11 mouse cellular contexts compared by ENCODE assay signal in the genomic region with DNA sequence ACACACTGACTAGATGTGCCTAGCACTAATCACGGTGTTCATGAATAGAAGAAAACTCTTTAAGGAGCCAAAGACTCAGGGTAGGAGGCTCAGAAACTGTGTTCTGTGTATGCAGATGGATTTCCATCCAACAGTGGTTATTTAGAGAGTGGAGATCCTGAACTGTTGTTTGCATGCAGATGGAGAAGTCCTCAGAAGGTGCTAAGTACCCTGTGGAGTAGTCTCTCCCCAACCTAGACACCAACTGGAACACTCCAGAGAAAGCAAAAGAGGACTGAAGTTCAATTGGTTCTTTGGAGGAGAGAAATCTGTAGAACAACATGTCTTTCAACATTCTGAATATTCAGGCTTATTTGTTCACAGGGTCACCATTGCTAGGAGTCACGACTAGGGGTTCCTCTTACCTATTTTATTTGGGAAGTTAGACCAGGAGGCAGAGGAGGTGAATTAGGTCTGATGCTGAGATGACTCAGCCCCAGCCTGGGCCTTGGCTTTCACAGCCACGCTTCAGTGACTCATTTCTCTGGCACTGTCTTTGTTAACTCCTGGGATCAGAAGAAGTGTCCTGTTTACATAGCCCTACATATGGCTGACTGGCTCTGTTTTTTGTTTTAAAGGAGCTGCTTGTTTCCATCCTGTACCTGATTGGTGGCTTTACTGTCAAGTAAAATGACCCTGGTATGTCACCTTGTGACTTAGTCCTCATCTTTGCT.
DNase-seq lines count a peak whose midpoint lies in the region; ATAC-seq and TF ChIP-seq lines count a peak whose summit lies in the region.
"Had no signal": no experiment of that assay in that cellular context is flagged by ENCODE, and none has a peak within 500 bp of the region (broad histone marks: within the 10 kb centered on the region; RNA-seq: fewer than 3 reads in every experiment).

No protein-coding gene starts in this region.

- ATAC-seq in hindbrain, embryonic 11.5 days (ENCODE audit: low FRiP score): 0 out of 2 replicates have a peak, but pooled peaks have one; percentile 55
- no peak for ATAC-seq in hindbrain, embryonic 12.5 days (ENCODE audit: low FRiP score)
- ATAC-seq: intestine, postnatal 0 days had no signal

- WGBS in hindbrain, embryonic 11.5 days: 68% methylated on average over 3 of the region's 3 CpGs
- 63% methylated on average over 3 of the region's 3 CpGs for WGBS in hindbrain, embryonic 12.5 days
- 43% methylated on average over 3 of the region's 3 CpGs for WGBS in lung, adult 2 months

- no peak overlapping the region for H3K9ac ChIP-seq in hindbrain, embryonic 11.5 days (ENCODE audit: low read depth, low read length)
- H3K9ac ChIP-seq in hindbrain, embryonic 12.5 days: no peak overlapping the region

- TF ChIP-seq POLR2A in lung, adult 2 months (IDR thresholded peaks at IDR 0.05; ENCODE audit: borderline replicate concordance, extremely low read depth, low read depth, low read length): no peak

- no peak for TF ChIP-seq CTCF in lung, adult 2 months (IDR thresholded peaks at IDR 0.05; ENCODE audit: insufficient read depth, low read length)

- H3K4me3 ChIP-seq in hindbrain, embryonic 11.5 days (ENCODE audit: low read depth, low read length): no peak overlapping the region
- no peak overlapping the region for H3K4me3 ChIP-seq in hindbrain, embryonic 12.5 days
- H3K4me3 ChIP-seq in lung, adult 2 months (replicated peaks; ENCODE audit: extremely low read depth, low read depth, low read length): no peak overlapping the region

- no peaks in the 10 kb centered on the region; the same call in 1 of the 2 replicates for H3K4me1 ChIP-seq in hindbrain, embryonic 11.5 days (replicated peaks; ENCODE audit: control insufficient read depth, insufficient read depth, low read length)
- peaks cover 11% of the 10 kb centered on the region; the same call in 1 of the 2 replicates for H3K4me1 ChIP-seq in hindbrain, embryonic 12.5 days
- H3K4me1 ChIP-seq in lung, adult 2 months (ENCODE audit: control insufficient read depth, insufficient read depth, low read length): no peaks in the 10 kb centered on the region

- no peaks in the 10 kb centered on the region for H3K9me3 ChIP-seq in hindbrain, embryonic 11.5 days (ENCODE audit: control insufficient read depth, low read length)
- H3K9me3 ChIP-seq in hindbrain, embryonic 12.5 days (replicated peaks): no peaks in the 10 kb centered on the region

- no peaks in the 10 kb centered on the region for H3K36me3 ChIP-seq in hindbrain, embryonic 11.5 days (ENCODE audit: control insufficient read depth, insufficient read depth, low read length)
- no peaks in the 10 kb centered on the region for H3K36me3 ChIP-seq in hindbrain, embryonic 12.5 days

- H3K27me3 ChIP-seq in hindbrain, embryonic 11.5 days (ENCODE audit: control insufficient read depth, insufficient read depth, low read length): no peaks in the 10 kb centered on the region
- H3K27me3 ChIP-seq in hindbrain, embryonic 12.5 days: no peaks in the 10 kb centered on the region

- no peak overlapping the region for H3K4me2 ChIP-seq in hindbrain, embryonic 11.5 days (replicated peaks; ENCODE audit: low read depth, low read length)
- H3K4me2 ChIP-seq in hindbrain, embryonic 12.5 days (replicated peaks): no peak overlapping the region

- no peak for DNase-seq in hindbrain, embryonic 11.5 days (ENCODE audit: low spot score)
- peak; percentile 98 for DNase-seq in 3T3-L1 (ENCODE audit: low read depth, low spot score)
- peak; percentile 31 for DNase-seq in adipocyte (ENCODE audit: low spot score)
- DNase-seq in cerebellum, adult 8-10 months: peak; percentile 29
- DNase-seq in heart, postnatal 4 days: no peak
- no peak for DNase-seq in thymus, postnatal 14 days
- DNase-seq in lung, adult 2 months: no peak
- DNase-seq: heart, postnatal 36 days; lung, adult 18-20 months had no signal

- H3K27ac ChIP-seq in hindbrain, embryonic 11.5 days (ENCODE audit: low read depth, low read length): no peak overlapping the region
- no peak overlapping the region for H3K27ac ChIP-seq in hindbrain, embryonic 12.5 days

Comparison
In these comparisons a context has a peak if more than half of its experiments do, and no peak if none do; other contexts are left out.
1. DNase-seq: peak in 3T3-L1 (single experiment), adipocyte (single experiment) and cerebellum, adult 8-10 months (single experiment); none in hindbrain, embryonic 11.5 days (single experiment), heart, postnatal 4 days (single experiment), thymus, postnatal 14 days (single experiment) and lung, adult 2 months (single experiment).